Mouse (Mus musculus) liver, embryonic 14.5 days (tissue): ENCODE measurements at regions not wholly inside any gene's neighbourhood (a gene's known extent, or its start where the extent isn't known, plus 50 kb on each side); places are given as distances from the start of the nearest gene placed in this dataset.

Experiments
- CTCF ChIP-seq: IDR thresholded peaks from 2 replicates; pipeline ENCODE4 v1.5.1; 2016; ENCODE audit warnings: antibody characterized with exemption, low read depth, control low read depth
- EP300 ChIP-seq: IDR thresholded peaks from 2 replicates; pipeline ENCODE4 v1.6.1; 2016; ENCODE audit warnings: antibody characterized with exemption, low read depth

DNA sequence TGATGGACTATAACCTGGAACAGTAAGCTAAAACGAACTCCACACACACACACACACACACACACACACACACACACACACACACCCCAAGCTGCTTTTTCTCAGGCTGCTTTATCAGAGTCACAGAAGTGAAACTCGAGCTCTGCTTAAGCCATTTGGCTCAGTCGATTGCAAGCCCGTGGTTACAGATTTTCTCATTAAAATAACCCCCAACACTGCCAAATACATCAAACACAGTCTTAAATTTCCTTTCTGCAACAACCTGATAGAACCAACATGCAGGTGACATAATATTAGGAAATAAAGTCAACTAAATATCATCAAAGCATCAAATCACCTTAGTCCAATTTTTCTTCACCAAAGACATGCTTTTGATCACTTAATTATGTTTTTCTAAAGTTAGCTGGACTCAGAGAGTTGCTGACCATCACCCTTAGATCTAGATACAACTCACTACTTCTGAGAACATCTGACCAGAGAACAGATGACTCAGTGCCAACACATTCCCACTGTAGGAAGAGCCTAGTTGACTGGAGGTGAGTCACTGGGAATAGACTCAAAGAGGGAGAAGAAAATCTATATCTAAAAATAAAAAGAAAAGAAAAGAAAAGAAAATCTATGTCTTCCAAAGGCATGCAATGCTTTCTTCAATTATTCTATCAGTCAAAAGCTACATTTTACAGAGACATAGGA is 251.2 kb downstream of the Tgfb2 start:
- TF ChIP-seq CTCF, result no peak
- TF ChIP-seq EP300, result no peak
